Mouse (Mus musculus) cerebellum, postnatal 4 days (tissue): ENCODE measurements around the gene Cel.
"Not testable (repeated sequence)": the region's sequence is repeated elsewhere in the genome, so short reads cannot be mapped to it uniquely, and the experiment has no call there.

Experiments
- DNase-seq, 2 experiments: peaks; one replicate each; pipeline ENCODE4 v3.0.0; 2022; ENCODE audit warnings: low spot score in 2 of 2, mixed read lengths in 1 of 2

The Cel gene

GRCm38 (mm10) chr2:28521571-28522151, 41.5 kb downstream of the Cel start:
- DNase-seq, result no peak

- DNase-seq, result no peak
Observed at GRCm38 (mm10) chr2:28520581-28520980, 42.6 kb downstream of the Cel start.

- DNase-seq, result no peak
Observed at GRCm38 (mm10) chr2:28518231-28518630, 45.0 kb downstream of the Cel start.

- peak in 1 of 2 experiments; percentile 77 for DNase-seq
Observed at GRCm38 (mm10) chr2:28517206-28517909, 45.8 kb downstream of the Cel start.

DNA sequence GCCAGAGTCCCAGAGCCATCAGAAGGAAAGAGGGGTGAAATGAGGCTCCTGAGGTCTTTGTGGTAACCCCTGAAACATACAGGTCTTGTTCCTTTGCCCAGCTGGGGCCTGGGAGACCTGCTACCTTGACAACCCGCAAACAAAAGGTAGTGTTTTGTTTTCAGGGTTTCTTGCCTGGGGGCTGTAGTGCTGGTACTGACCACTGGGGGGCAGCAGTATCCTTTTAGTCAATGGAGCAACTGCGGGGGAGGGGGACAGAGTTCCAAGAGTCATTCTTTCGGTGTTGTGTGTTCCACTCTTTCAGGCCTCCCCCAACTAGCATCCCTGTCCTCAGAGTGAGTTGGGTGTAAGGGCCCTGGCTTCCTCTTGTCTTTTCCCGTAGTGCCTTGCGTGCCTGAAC, 48.7 kb downstream of the Cel start:
- DNase-seq, result peak; percentile 80 to 89

DNA sequence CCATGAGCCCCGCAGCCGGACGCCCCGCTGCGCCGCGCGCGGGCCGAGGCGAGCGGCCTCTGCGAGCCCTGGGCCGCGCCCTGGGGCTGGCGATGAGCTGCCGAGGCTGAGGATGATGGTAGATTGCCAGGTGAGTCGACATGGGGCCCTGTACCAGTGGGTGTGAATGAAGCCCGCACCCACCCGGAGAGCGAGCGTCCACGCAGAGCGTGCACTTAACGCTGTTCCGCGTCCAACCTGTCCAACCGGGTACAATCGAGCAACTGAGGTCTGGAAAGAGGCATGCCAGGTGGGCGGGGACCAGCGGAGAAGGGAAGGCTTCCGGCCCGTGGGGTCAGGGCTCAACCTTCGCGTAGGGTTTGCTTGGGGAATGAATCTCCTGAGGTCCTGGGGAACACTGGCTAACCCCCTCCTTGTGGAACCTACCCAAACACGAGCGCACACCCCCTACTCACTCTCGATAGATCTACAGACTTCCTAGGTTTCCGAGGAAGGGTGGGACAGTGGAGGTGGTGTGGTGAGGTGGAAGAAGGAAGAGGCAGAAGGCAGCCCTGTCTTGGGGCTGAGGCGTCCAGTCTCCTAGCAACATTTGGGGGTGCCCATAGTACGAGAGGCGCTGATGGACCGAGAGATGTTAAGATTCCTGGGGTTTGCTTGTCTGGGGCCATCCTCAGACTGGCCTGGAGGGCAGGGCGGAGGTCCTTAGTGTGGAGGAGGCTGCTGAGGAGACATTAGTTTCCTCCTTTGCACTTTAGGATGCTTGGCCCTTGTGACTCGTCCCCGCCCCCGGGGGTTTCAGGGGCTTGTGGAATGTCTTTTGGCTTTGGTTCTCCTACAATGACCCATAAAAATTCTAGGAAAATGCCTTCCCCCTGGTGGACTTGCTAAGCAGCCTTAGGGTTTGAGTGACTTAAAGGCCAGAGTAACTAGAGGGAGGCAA, 49.5 kb downstream of the Cel start:
- peak in 1 of 2 experiments; percentile 20 for DNase-seq

GRCm38 (mm10) chr2:28512798-28513401, 50.3 kb downstream of the Cel start, which contains the start of gene Ralgds:
Ralgds (plus strand) TSS chr2:28513125.
- DNase-seq, result peak; percentile 45 to 75

GRCm38 (mm10) chr2:28511600-28511999, 51.6 kb downstream of the Cel start:
- DNase-seq, result not testable (repeated sequence)

- no peak for DNase-seq
Observed at GRCm38 (mm10) chr2:28506291-28506690, 56.9 kb downstream of the Cel start.

DNA sequence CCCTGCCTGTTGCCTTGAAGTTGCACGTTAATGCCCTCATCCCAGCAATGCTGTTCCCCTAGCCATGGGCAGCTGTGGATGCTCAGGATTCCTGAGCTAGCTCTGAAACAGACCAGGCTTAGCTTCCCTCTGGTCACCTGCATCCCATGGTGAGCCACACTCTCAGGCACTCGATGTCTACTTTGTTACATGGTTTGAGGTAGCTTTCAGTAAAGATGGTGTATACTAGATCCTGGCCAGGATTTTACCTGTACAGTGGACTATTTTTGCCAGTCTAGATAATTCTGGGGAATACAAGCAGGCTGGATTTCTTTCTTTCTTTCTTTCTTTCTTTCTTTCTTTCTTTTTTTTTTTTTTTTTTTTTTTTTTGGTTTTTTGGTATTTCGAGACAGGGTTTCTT, 57.4 kb downstream of the Cel start, which contains the start of gene Gm10134:
Gene Gm10134, plus strand, starts transcription at position 301 of the 400 bp plus-strand sequence.
- no peak for DNase-seq
